Mouse (Mus musculus): ENCODE measurements around the gene Ddx39b. TPM values are rescaled to one million over a fixed set of nuclear protein-coding genes. Genes with fewer than 3 reads are reported as not detected.

Gene Ddx39b
- total and polyA plus RNA-seq, 2 experiments, result 37.0 to 103 TPM

GRCm38 (mm10) chr17:35234903-35235302 lies 6.6 kb upstream of the Ddx39b start:
- TF ChIP-seq POLR2A (IDR thresholded peaks at IDR 0.05; ENCODE audit: extremely low read depth, insufficient read depth, low read length), result no peak
- TF ChIP-seq CTCF (IDR thresholded peaks at IDR 0.05; ENCODE audit: low read depth, low read length), result no peak
- Histone ChIP-seq H3K4me3 (ENCODE audit: insufficient read depth, low read depth, low read length) (peak overlapping the region; percentile 60), H3K36me3 (ENCODE audit: control insufficient read depth, insufficient read depth, low read length) (no peaks in the 10 kb centered on the region), H3K27ac (replicated peaks; ENCODE audit: insufficient read depth, low read depth, low read length) (peak overlapping the region; percentile 90), H3K27me3 (ENCODE audit: control insufficient read depth, insufficient read depth, low read length) (no peaks in the 10 kb centered on the region), H3K9ac (ENCODE audit: low read depth, low read length) (peak overlapping the region; percentile 98), H3K79me2 (ENCODE audit: control insufficient read depth, insufficient read depth, low read length) (peaks cover 16% of the 10 kb centered on the region; the same call in 1 of the 2 replicates), H3K4me1 (ENCODE audit: control insufficient read depth, insufficient read depth, low read length) (peaks cover 4% of the 10 kb centered on the region; the same call in 1 of the 2 replicates)
- WGBS, result 4% methylated on average over 31 of the region's 31 CpGs
- no peak for DNase-seq (ENCODE audit: extremely low read depth, low read depth, low spot score)

GRCm38 (mm10) chr17:35235614-35236389 lies 5.7 kb upstream of the Ddx39b start, which contains the start of gene Nfkbil1:
Gene Nfkbil1 (minus strand): TSS chr17:35235792.
- Histone ChIP-seq H3K4me1 (ENCODE audit: control insufficient read depth, insufficient read depth, low read length) (peaks cover 9% of the 10 kb centered on the region), H3K79me2 (ENCODE audit: control insufficient read depth, insufficient read depth, low read length) (peaks cover 13% of the 10 kb centered on the region; the same call in 1 of the 2 replicates), H3K27me3 (ENCODE audit: control insufficient read depth, insufficient read depth, low read length) (no peaks in the 10 kb centered on the region), H3K9ac (ENCODE audit: low read depth, low read length) (peak within 1 kb of the TSS; percentile 98), H3K4me3 (ENCODE audit: insufficient read depth, low read depth, low read length) (peak within 1 kb of the TSS; percentile 60), H3K36me3 (ENCODE audit: control insufficient read depth, insufficient read depth, low read length) (no peaks in the 10 kb centered on the region), H3K27ac (replicated peaks; ENCODE audit: insufficient read depth, low read depth, low read length) (peak within 1 kb of the TSS; percentile 90)
- WGBS, result under 1% methylated on average over 35 of the region's 35 CpGs
- no peak for TF ChIP-seq CTCF (IDR thresholded peaks at IDR 0.05; ENCODE audit: low read depth, low read length)
- TF ChIP-seq POLR2A (IDR thresholded peaks at IDR 0.05; ENCODE audit: extremely low read depth, insufficient read depth, low read length), result peak; percentile 60; the same call in 1 of the 2 replicates
- peak; percentile 91 for DNase-seq (ENCODE audit: extremely low read depth, low read depth, low spot score)

- 2% methylated on average over 18 of the region's 18 CpGs for WGBS
Observed at GRCm38 (mm10) chr17:35236390-35236746, 5.2 kb upstream of the Ddx39b start.

GRCm38 (mm10) chr17:35236996-35237395 lies 4.5 kb upstream of the Ddx39b start:
- Histone ChIP-seq H3K36me3 (ENCODE audit: control insufficient read depth, insufficient read depth, low read length) (no peaks in the 10 kb centered on the region), H3K27ac (replicated peaks; ENCODE audit: insufficient read depth, low read depth, low read length) (no peak overlapping the region), H3K4me3 (ENCODE audit: insufficient read depth, low read depth, low read length) (no peak overlapping the region), H3K79me2 (ENCODE audit: control insufficient read depth, insufficient read depth, low read length) (peaks cover 7% of the 10 kb centered on the region; the same call in 1 of the 2 replicates), H3K4me1 (ENCODE audit: control insufficient read depth, insufficient read depth, low read length) (peaks cover 7% of the 10 kb centered on the region), H3K27me3 (ENCODE audit: control insufficient read depth, insufficient read depth, low read length) (no peaks in the 10 kb centered on the region), H3K9ac (ENCODE audit: low read depth, low read length) (no peak overlapping the region)
- DNase-seq (ENCODE audit: extremely low read depth, low read depth, low spot score), result no peak
- no peak for TF ChIP-seq CTCF (IDR thresholded peaks at IDR 0.05; ENCODE audit: low read depth, low read length)
- no peak for TF ChIP-seq POLR2A (IDR thresholded peaks at IDR 0.05; ENCODE audit: extremely low read depth, insufficient read depth, low read length)
- 84% methylated on average over 9 of the region's 9 CpGs for WGBS

More at GRCm38 (mm10) chr17:35236390-35236746, 5.2 kb upstream of the Ddx39b start:
- Histone ChIP-seq H3K4me1 (ENCODE audit: control insufficient read depth, insufficient read depth, low read length) (peaks cover 9% of the 10 kb centered on the region), H3K79me2 (ENCODE audit: control insufficient read depth, insufficient read depth, low read length) (peaks cover 7% of the 10 kb centered on the region; the same call in 1 of the 2 replicates), H3K9ac (ENCODE audit: low read depth, low read length) (peak overlapping the region; percentile 57), H3K27me3 (ENCODE audit: control insufficient read depth, insufficient read depth, low read length) (no peaks in the 10 kb centered on the region), H3K4me3 (ENCODE audit: insufficient read depth, low read depth, low read length) (peak overlapping the region; percentile 60), H3K27ac (replicated peaks; ENCODE audit: insufficient read depth, low read depth, low read length) (peak overlapping the region; percentile 78), H3K36me3 (ENCODE audit: control insufficient read depth, insufficient read depth, low read length) (no peaks in the 10 kb centered on the region)
- DNase-seq (ENCODE audit: extremely low read depth, low read depth, low spot score), result no peak
- TF ChIP-seq POLR2A (IDR thresholded peaks at IDR 0.05; ENCODE audit: extremely low read depth, insufficient read depth, low read length), result 0 out of 2 replicates have a peak, but pooled peaks have one; percentile 16
- TF ChIP-seq CTCF (IDR thresholded peaks at IDR 0.05; ENCODE audit: low read depth, low read length), result peak; percentile 95

GRCm38 (mm10) chr17:35237504-35237903 lies 4.0 kb upstream of the Ddx39b start:
- Histone ChIP-seq H3K79me2 (ENCODE audit: control insufficient read depth, insufficient read depth, low read length) (peaks cover 12% of the 10 kb centered on the region), H3K4me1 (ENCODE audit: control insufficient read depth, insufficient read depth, low read length) (peaks cover 7% of the 10 kb centered on the region), H3K9ac (ENCODE audit: low read depth, low read length) (no peak overlapping the region), H3K4me3 (ENCODE audit: insufficient read depth, low read depth, low read length) (no peak overlapping the region), H3K36me3 (ENCODE audit: control insufficient read depth, insufficient read depth, low read length) (no peaks in the 10 kb centered on the region), H3K27ac (replicated peaks; ENCODE audit: insufficient read depth, low read depth, low read length) (no peak overlapping the region), H3K27me3 (ENCODE audit: control insufficient read depth, insufficient read depth, low read length) (no peaks in the 10 kb centered on the region)
- WGBS, result 95% methylated on average over 12 of the region's 12 CpGs
- DNase-seq (ENCODE audit: extremely low read depth, low read depth, low spot score), result no peak
- no peak for TF ChIP-seq CTCF (IDR thresholded peaks at IDR 0.05; ENCODE audit: low read depth, low read length)
- no peak for TF ChIP-seq POLR2A (IDR thresholded peaks at IDR 0.05; ENCODE audit: extremely low read depth, insufficient read depth, low read length)

GRCm38 (mm10) chr17:35239700-35240099 lies 1.8 kb upstream of the Ddx39b start:
- H3K4me3 ChIP-seq (ENCODE audit: insufficient read depth, low read depth, low read length), result no peak overlapping the region
- H3K27me3 ChIP-seq (ENCODE audit: control insufficient read depth, insufficient read depth, low read length), result no peaks in the 10 kb centered on the region
- peaks cover 17% of the 10 kb centered on the region for H3K4me1 ChIP-seq (ENCODE audit: control insufficient read depth, insufficient read depth, low read length)
- TF ChIP-seq CTCF (IDR thresholded peaks at IDR 0.05; ENCODE audit: low read depth, low read length), result no peak
- no peak for TF ChIP-seq POLR2A (IDR thresholded peaks at IDR 0.05; ENCODE audit: extremely low read depth, insufficient read depth, low read length)
- 77% methylated on average over 5 of the region's 5 CpGs for WGBS
- peaks cover 14% of the 10 kb centered on the region for H3K36me3 ChIP-seq (ENCODE audit: control insufficient read depth, insufficient read depth, low read length)
- no peak overlapping the region for H3K27ac ChIP-seq (replicated peaks; ENCODE audit: insufficient read depth, low read depth, low read length)
- H3K79me2 ChIP-seq (ENCODE audit: control insufficient read depth, insufficient read depth, low read length), result peaks cover 32% of the 10 kb centered on the region
- DNase-seq (ENCODE audit: extremely low read depth, low read depth, low spot score), result no peak
- no peak overlapping the region for H3K9ac ChIP-seq (ENCODE audit: low read depth, low read length)
